Mouse (Mus musculus) neural tube, embryonic 15.5 days (tissue): Measurements from ENCODE around the gene 1700069L16Rik. TPM values are rescaled to one million over a fixed set of nuclear protein-coding genes. Genes with fewer than 3 reads are reported as not detected.

ENCODE experiments used
- ATAC-seq: fragments of 200-750 bp; cut with Nextera tagmentation; 2 replicates; pipeline ENCODE4 v1.8.0; 2017; ENCODE audit warnings: mild to moderate bottlenecking, moderate TSS enrichment, moderate library complexity; ENCODE audit not compliant: low FRiP score
- H3K27ac ChIP-seq: fragments of 300-500 bp; sonication (generic); replicated peaks from 2 replicates; pipeline ENCODE4 v1.5.1; 2015; ENCODE audit warnings: mild to moderate bottlenecking, inconsistent platforms
- H3K27me3 ChIP-seq: fragments of 300-500 bp; sonication (generic); replicated peaks from 2 replicates; pipeline ENCODE4 v1.6.1; 2015; ENCODE audit warnings: inconsistent platforms
- H3K36me3 ChIP-seq: fragments of 300-500 bp; sonication (generic); 2 replicates; pipeline ENCODE4 v1.6.1; 2015; ENCODE audit warnings: inconsistent platforms
- H3K4me1 ChIP-seq: fragments of 300-500 bp; sonication (generic); 2 replicates; pipeline ENCODE4 v1.6.1; 2015; ENCODE audit warnings: inconsistent platforms
- H3K4me2 ChIP-seq: fragments of 300-500 bp; sonication (generic); 2 replicates; pipeline ENCODE4 v1.6.1; 2015; ENCODE audit warnings: inconsistent platforms, mild to moderate bottlenecking, moderate library complexity
- H3K4me3 ChIP-seq: fragments of 300-500 bp; sonication (generic); replicated peaks from 2 replicates; pipeline ENCODE4 v1.5.1; 2015; ENCODE audit warnings: mild to moderate bottlenecking, inconsistent platforms
- H3K9ac ChIP-seq: fragments of 300-500 bp; sonication (generic); replicated peaks from 2 replicates; pipeline ENCODE4 v1.6.1; 2015; ENCODE audit warnings: mild to moderate bottlenecking, inconsistent platforms
- H3K9me3 ChIP-seq: fragments of 300-500 bp; sonication (generic); replicated peaks from 2 replicates; pipeline ENCODE4 v1.6.1; 2016; ENCODE audit warnings: inconsistent platforms
- WGBS: fragments of 180-500 bp; shearing (Covaris S2); methylation state at CpG from one replicate; pipeline ENCODE4 v1.1.7; 2015; ENCODE audit warnings: mixed read lengths; 5-methylcytosine and 5-hydroxymethylcytosine counted together
- polyA plus RNA-seq: library from polyadenylated mRNA; unstranded; fragments of >200 nt; fragmentation: Nextera tagmentation; extraction: Ambion mirVana; gene quantifications from 2 replicates; pipeline ENCODE4 v1.2.1, GENCODE M21; 2015

The 1700069L16Rik gene
- polyA plus RNA-seq, 1 experiment from 2014 or later, result not detected

- Histone ChIP-seq H3K9me3 (no peaks in the 10 kb centered on the region), H3K4me1 (peaks cover 19% of the 10 kb centered on the region), H3K4me2 (no peak overlapping the region), H3K27me3 (no peaks in the 10 kb centered on the region), H3K27ac (no peak overlapping the region; the same call in 1 of the 2 replicates), H3K4me3 (no peak overlapping the region), H3K36me3 (no peaks in the 10 kb centered on the region), H3K9ac (no peak overlapping the region)
- WGBS, result 47% methylated on average over 7 of the region's 7 CpGs
- no peak for ATAC-seq
These were observed 6.1 kb upstream of the 1700069L16Rik start for GRCm38 (mm10) chr5:113730641-113731121.

DNA sequence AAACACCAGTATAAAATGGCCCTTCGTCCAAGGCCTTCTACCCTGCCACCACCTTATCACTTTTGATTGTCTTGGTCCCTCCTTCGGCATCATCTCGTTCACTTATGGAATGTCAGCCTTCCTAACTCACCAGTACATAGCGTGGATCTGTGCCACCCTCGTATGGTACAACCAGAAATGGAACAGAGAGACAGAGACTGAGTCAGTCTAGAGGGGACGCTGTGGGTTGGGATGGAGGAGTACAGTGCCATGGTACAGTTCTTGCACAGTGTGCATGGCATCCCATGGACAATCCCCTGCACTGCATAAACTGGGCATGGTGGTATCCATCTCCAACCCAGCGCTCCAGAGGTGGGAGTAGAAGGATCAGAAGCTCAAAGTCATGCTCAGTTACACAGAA, 4.1 kb upstream of the 1700069L16Rik start:
- no peaks in the 10 kb centered on the region for H3K27me3 ChIP-seq
- 90% methylated on average over 7 of the region's 7 CpGs for WGBS
- no peak overlapping the region for H3K4me2 ChIP-seq
- H3K4me1 ChIP-seq, result peaks cover 21% of the 10 kb centered on the region
- no peak overlapping the region for H3K27ac ChIP-seq
- no peak for ATAC-seq
- H3K36me3 ChIP-seq, result no peaks in the 10 kb centered on the region
- H3K4me3 ChIP-seq, result no peak overlapping the region
- no peak overlapping the region for H3K9ac ChIP-seq
- H3K9me3 ChIP-seq, result no peaks in the 10 kb centered on the region

GRCm38 (mm10) chr5:113728011-113728410, 3.4 kb upstream of the 1700069L16Rik start:
- Histone ChIP-seq H3K9ac (no peak overlapping the region), H3K4me3 (no peak overlapping the region), H3K27me3 (no peaks in the 10 kb centered on the region), H3K4me2 (no peak overlapping the region), H3K27ac (no peak overlapping the region), H3K4me1 (peaks cover 24% of the 10 kb centered on the region), H3K36me3 (no peaks in the 10 kb centered on the region), H3K9me3 (no peaks in the 10 kb centered on the region)
- ATAC-seq, result no peak
- WGBS, result 85% methylated on average over 7 of the region's 7 CpGs

- no peak overlapping the region for H3K4me3 ChIP-seq
- H3K36me3 ChIP-seq, result no peaks in the 10 kb centered on the region
- H3K9ac ChIP-seq, result no peak overlapping the region
- no peaks in the 10 kb centered on the region for H3K27me3 ChIP-seq
- H3K9me3 ChIP-seq, result no peaks in the 10 kb centered on the region
- WGBS, result 73% methylated on average over 12 of the region's 12 CpGs
- H3K27ac ChIP-seq, result no peak overlapping the region
- no peak for ATAC-seq
- peaks cover 24% of the 10 kb centered on the region for H3K4me1 ChIP-seq
- H3K4me2 ChIP-seq, result no peak overlapping the region
These were observed 2.7 kb upstream of the 1700069L16Rik start for GRCm38 (mm10) chr5:113727238-113727637.

GRCm38 (mm10) chr5:113726618-113727017, 2.0 kb upstream of the 1700069L16Rik start:
- 70% methylated on average over 6 of the region's 6 CpGs for WGBS
- Histone ChIP-seq H3K36me3 (no peaks in the 10 kb centered on the region), H3K4me2 (no peak overlapping the region), H3K4me1 (peaks cover 24% of the 10 kb centered on the region), H3K4me3 (no peak overlapping the region), H3K27me3 (no peaks in the 10 kb centered on the region), H3K27ac (no peak overlapping the region), H3K9ac (no peak overlapping the region), H3K9me3 (no peaks in the 10 kb centered on the region)
- no peak for ATAC-seq

DNA sequence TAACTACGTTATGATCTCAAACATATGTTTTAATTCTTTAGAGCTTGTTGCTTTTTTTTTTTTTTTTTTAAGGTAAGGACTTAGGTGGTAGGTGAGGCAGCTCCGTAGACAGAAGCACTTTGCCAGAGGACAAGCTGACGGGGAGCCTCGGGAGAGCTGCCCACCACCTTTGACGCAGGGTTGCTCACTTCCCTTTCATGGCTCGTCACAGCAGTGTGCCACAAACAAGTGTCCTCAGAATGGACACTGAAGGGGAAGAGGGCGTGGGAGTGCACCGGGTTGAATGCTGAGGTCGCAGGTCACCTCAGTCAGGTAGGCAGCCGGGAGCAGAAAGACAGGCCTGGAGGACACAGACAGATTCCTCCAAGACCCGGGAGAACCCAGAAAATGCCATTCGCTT, 845 bp upstream of the 1700069L16Rik start:
- peaks cover 18% of the 10 kb centered on the region for H3K4me1 ChIP-seq
- no peak overlapping the region for H3K4me3 ChIP-seq
- WGBS, result 74% methylated on average over 12 of the region's 12 CpGs
- H3K9me3 ChIP-seq, result no peaks in the 10 kb centered on the region
- no peak for ATAC-seq
- H3K36me3 ChIP-seq, result no peaks in the 10 kb centered on the region
- H3K9ac ChIP-seq, result no peak overlapping the region
- H3K27me3 ChIP-seq, result no peaks in the 10 kb centered on the region
- no peak overlapping the region for H3K4me2 ChIP-seq
- no peak overlapping the region for H3K27ac ChIP-seq

DNA sequence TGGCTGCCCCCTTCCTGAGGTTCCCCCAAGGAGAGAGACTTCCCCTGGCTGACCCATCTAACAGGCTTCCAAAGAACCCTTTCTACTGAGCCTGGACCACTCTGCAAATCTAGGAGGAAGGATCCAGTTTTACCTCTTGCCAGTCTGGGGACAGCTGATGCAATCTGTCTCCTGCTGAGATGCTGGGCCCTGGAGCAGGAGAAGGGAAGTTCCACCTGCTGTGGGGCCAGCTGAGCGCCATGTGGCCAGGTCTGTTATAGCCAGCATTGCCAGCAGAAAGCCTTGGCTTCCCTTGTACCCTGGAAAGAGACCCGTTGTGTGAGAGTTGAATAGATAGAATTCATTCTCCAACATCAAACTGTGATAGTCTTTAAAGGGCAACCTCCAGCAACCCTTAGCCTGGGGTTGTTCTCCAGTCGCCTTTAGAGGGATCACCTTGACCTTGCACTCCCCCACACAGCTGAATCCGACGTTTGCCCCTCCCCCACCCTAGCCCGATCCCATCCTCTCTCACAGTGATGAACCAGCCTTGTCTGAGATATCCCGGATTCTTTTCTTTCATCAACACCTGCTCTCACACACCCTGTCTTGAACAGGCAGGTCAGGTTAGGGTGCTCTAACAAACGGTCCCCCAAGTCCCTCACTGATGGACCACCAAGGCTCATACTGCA, 870 bp downstream of the 1700069L16Rik start:
- 0 out of 2 replicates have a peak, but pooled peaks have one; percentile 33 for ATAC-seq
- Histone ChIP-seq H3K4me1 (peaks cover 25% of the 10 kb centered on the region), H3K36me3 (no peaks in the 10 kb centered on the region), H3K4me3 (no peak overlapping the region), H3K9me3 (no peaks in the 10 kb centered on the region), H3K9ac (no peak overlapping the region), H3K4me2 (no peak overlapping the region), H3K27ac (no peak overlapping the region), H3K27me3 (no peaks in the 10 kb centered on the region)
- WGBS, result 38% methylated on average over 8 of the region's 8 CpGs

- Histone ChIP-seq H3K4me2 (no peak overlapping the region), H3K27ac (no peak overlapping the region), H3K36me3 (no peaks in the 10 kb centered on the region), H3K9me3 (no peaks in the 10 kb centered on the region), H3K4me3 (no peak overlapping the region), H3K27me3 (no peaks in the 10 kb centered on the region), H3K9ac (no peak overlapping the region), H3K4me1 (peaks cover 32% of the 10 kb centered on the region)
- 92% methylated on average over 10 of the region's 10 CpGs for WGBS
- no peak for ATAC-seq
These were observed 2.2 kb downstream of the 1700069L16Rik start for GRCm38 (mm10) chr5:113722224-113723013.

GRCm38 (mm10) chr5:113719221-113719661, 5.3 kb downstream of the 1700069L16Rik start:
- H3K27ac ChIP-seq, result peak overlapping the region; percentile 37; the same call in 1 of the 2 replicates
- peaks cover 49% of the 10 kb centered on the region for H3K4me1 ChIP-seq
- no peaks in the 10 kb centered on the region for H3K27me3 ChIP-seq
- no peak overlapping the region for H3K4me2 ChIP-seq
- H3K9me3 ChIP-seq, result no peaks in the 10 kb centered on the region
- WGBS, result 62% methylated on average over 8 of the region's 8 CpGs
- H3K4me3 ChIP-seq, result no peak overlapping the region
- H3K9ac ChIP-seq, result no peak overlapping the region; the same call in 1 of the 2 replicates
- ATAC-seq, result no peak
- no peaks in the 10 kb centered on the region for H3K36me3 ChIP-seq

DNA sequence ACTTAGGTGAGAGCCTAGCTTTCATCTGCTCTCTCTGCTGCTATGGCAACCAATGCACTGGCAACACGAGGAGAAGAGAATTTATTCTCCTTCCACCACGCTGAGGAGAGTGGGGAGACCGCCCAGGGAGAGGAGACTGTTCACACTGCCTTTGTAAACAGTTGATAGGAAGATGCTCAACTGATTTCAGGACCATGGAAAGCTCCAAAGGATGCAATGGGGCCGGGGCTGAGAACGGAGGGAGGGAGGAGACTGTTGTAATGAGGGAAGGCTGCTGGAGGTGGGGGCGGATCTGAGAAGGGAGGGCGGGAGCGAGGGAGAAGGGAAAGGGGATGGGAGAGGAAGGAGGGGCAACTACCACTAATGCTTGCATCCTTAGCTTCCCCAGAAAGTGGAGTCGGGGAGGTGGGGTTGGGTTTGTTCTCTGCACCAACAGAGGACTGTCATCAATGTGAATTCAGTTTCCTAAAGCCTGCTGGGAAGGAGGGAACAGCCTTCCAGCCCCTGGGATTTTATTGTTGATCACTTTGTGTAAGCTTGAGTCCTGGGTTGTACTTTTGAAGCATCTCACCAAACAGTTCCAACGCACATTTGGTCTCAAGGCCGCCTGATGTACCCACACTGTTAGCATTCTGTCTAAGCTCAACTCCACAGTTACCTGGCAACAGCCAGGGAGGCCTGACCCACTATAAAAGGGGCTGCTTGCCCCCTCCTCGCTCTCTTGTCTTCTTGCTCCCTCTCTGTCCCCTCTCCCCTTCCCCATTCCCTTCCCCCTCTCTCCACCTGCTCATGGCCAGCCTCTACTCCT, 7.8 kb downstream of the 1700069L16Rik start:
- Histone ChIP-seq H3K27ac (peak overlapping the region; percentile 85), H3K4me3 (no peak overlapping the region), H3K9me3 (no peaks in the 10 kb centered on the region), H3K4me2 (peak overlapping the region; percentile 36), H3K9ac (no peak overlapping the region), H3K27me3 (no peaks in the 10 kb centered on the region), H3K36me3 (no peaks in the 10 kb centered on the region), H3K4me1 (peaks cover 40% of the 10 kb centered on the region)
- peak; percentile 90 for ATAC-seq
- WGBS, result 4% methylated on average over 12 of the region's 12 CpGs

- Histone ChIP-seq H3K27me3 (no peaks in the 10 kb centered on the region), H3K4me3 (no peak overlapping the region), H3K4me1 (peaks cover 24% of the 10 kb centered on the region), H3K4me2 (no peak overlapping the region), H3K27ac (no peak overlapping the region), H3K9ac (no peak overlapping the region), H3K9me3 (no peaks in the 10 kb centered on the region), H3K36me3 (no peaks in the 10 kb centered on the region)
- no peak for ATAC-seq
- 74% methylated on average over 2 of the region's 2 CpGs for WGBS
These were observed 11.7 kb downstream of the 1700069L16Rik start for GRCm38 (mm10) chr5:113712861-113713260.
